Mouse (Mus musculus): ENCODE data around the gene Gm37240. TPM values are rescaled to one million over a fixed set of nuclear protein-coding genes. Genes with fewer than 3 reads are reported as not detected.

The Gm37240 gene
- polyA plus RNA-seq, 1 experiment from 2014 or later: 12.7 TPM

- no peaks in the 10 kb centered on the region for H3K4me1 ChIP-seq (replicated peaks)
- no peaks in the 10 kb centered on the region for H3K36me3 ChIP-seq
- ATAC-seq (replicated peaks; ENCODE audit: insufficient number of reproducible peaks, insufficient read depth, low FRiP score, low read depth): no peak
- H3K4me2 ChIP-seq: no peak overlapping the region
- H3K9me3 ChIP-seq (replicated peaks): no peaks in the 10 kb centered on the region
- H3K27ac ChIP-seq: no peak overlapping the region
- H3K27me3 ChIP-seq: no peaks in the 10 kb centered on the region
- no peak overlapping the region for H3K9ac ChIP-seq
- 43% methylated on average over 2 of the region's 2 CpGs for WGBS
- no peak overlapping the region for H3K4me3 ChIP-seq
Observed at GRCm38 (mm10) chr3:85543652-85544051, 343.7 kb downstream of the Gm37240 start.

GRCm38 (mm10) chr3:85542765-85543164, 344.6 kb downstream of the Gm37240 start:
- WGBS: 63% methylated on average over 3 of the region's 3 CpGs
- Histone ChIP-seq H3K4me1 (replicated peaks) (no peaks in the 10 kb centered on the region), H3K9ac (no peak overlapping the region), H3K27me3 (no peaks in the 10 kb centered on the region), H3K4me2 (no peak overlapping the region), H3K27ac (no peak overlapping the region), H3K36me3 (no peaks in the 10 kb centered on the region), H3K4me3 (no peak overlapping the region), H3K9me3 (replicated peaks) (no peaks in the 10 kb centered on the region)
- ATAC-seq (replicated peaks; ENCODE audit: insufficient number of reproducible peaks, insufficient read depth, low FRiP score, low read depth): no peak

GRCm38 (mm10) chr3:85535621-85536520, 351.4 kb downstream of the Gm37240 start:
- Histone ChIP-seq H3K4me1 (replicated peaks) (no peaks in the 10 kb centered on the region), H3K27me3 (no peaks in the 10 kb centered on the region), H3K9ac (no peak overlapping the region), H3K9me3 (replicated peaks) (no peaks in the 10 kb centered on the region), H3K27ac (no peak overlapping the region), H3K4me2 (no peak overlapping the region), H3K36me3 (no peaks in the 10 kb centered on the region), H3K4me3 (no peak overlapping the region)
- no peak for ATAC-seq (replicated peaks; ENCODE audit: insufficient number of reproducible peaks, insufficient read depth, low FRiP score, low read depth)
- 78% methylated on average over 11 of the region's 11 CpGs for WGBS

- ATAC-seq (replicated peaks; ENCODE audit: insufficient number of reproducible peaks, insufficient read depth, low FRiP score, low read depth): no peak
- Histone ChIP-seq H3K27ac (no peak overlapping the region), H3K4me3 (no peak overlapping the region)
Observed at GRCm38 (mm10) chr3:85535042-85535441, 352.3 kb downstream of the Gm37240 start.

GRCm38 (mm10) chr3:85532376-85532775, 354.9 kb downstream of the Gm37240 start:
- Histone ChIP-seq H3K9me3 (replicated peaks) (no peaks in the 10 kb centered on the region), H3K4me2 (no peak overlapping the region), H3K4me1 (replicated peaks) (no peaks in the 10 kb centered on the region), H3K36me3 (no peaks in the 10 kb centered on the region), H3K27me3 (no peaks in the 10 kb centered on the region), H3K9ac (no peak overlapping the region), H3K4me3 (no peak overlapping the region), H3K27ac (no peak overlapping the region)
- ATAC-seq (replicated peaks; ENCODE audit: insufficient number of reproducible peaks, insufficient read depth, low FRiP score, low read depth): no peak
- 77% methylated on average over 3 of the region's 3 CpGs for WGBS

More at GRCm38 (mm10) chr3:85535042-85535441, 352.3 kb downstream of the Gm37240 start:
- Histone ChIP-seq H3K4me2 (no peak overlapping the region), H3K9ac (no peak overlapping the region), H3K4me1 (replicated peaks) (no peaks in the 10 kb centered on the region), H3K36me3 (no peaks in the 10 kb centered on the region), H3K27me3 (no peaks in the 10 kb centered on the region), H3K9me3 (replicated peaks) (no peaks in the 10 kb centered on the region)
- WGBS: 74% methylated on average over 3 of the region's 3 CpGs

GRCm38 (mm10) chr3:85530601-85531161, 356.6 kb downstream of the Gm37240 start:
- no peak overlapping the region for H3K4me2 ChIP-seq
- no peaks in the 10 kb centered on the region for H3K36me3 ChIP-seq
- ATAC-seq (replicated peaks; ENCODE audit: insufficient number of reproducible peaks, insufficient read depth, low FRiP score, low read depth): no peak
- H3K27me3 ChIP-seq: no peaks in the 10 kb centered on the region
- H3K27ac ChIP-seq: no peak overlapping the region
- no peaks in the 10 kb centered on the region for H3K4me1 ChIP-seq (replicated peaks)
- no peak overlapping the region for H3K9ac ChIP-seq
- no peaks in the 10 kb centered on the region for H3K9me3 ChIP-seq (replicated peaks)
- 75% methylated on average over 8 of the region's 8 CpGs for WGBS
- no peak overlapping the region for H3K4me3 ChIP-seq

- Histone ChIP-seq H3K27ac (no peak overlapping the region), H3K36me3 (no peaks in the 10 kb centered on the region), H3K4me2 (no peak overlapping the region), H3K4me3 (no peak overlapping the region), H3K9ac (no peak overlapping the region), H3K4me1 (replicated peaks) (peaks cover 20% of the 10 kb centered on the region), H3K9me3 (replicated peaks) (no peaks in the 10 kb centered on the region; the same call in 1 of the 2 replicates), H3K27me3 (no peaks in the 10 kb centered on the region)
- ATAC-seq (replicated peaks; ENCODE audit: insufficient number of reproducible peaks, insufficient read depth, low FRiP score, low read depth): no peak
- 61% methylated on average over 1 of the region's 1 CpGs for WGBS
Observed at GRCm38 (mm10) chr3:85521311-85521907, 365.9 kb downstream of the Gm37240 start.

GRCm38 (mm10) chr3:85518668-85519067, 368.6 kb downstream of the Gm37240 start:
- Histone ChIP-seq H3K4me3 (no peak overlapping the region), H3K27me3 (no peaks in the 10 kb centered on the region), H3K36me3 (no peaks in the 10 kb centered on the region), H3K9me3 (replicated peaks) (no peaks in the 10 kb centered on the region), H3K9ac (no peak overlapping the region), H3K27ac (peak overlapping the region; percentile 89), H3K4me2 (no peak overlapping the region), H3K4me1 (replicated peaks) (peaks cover 33% of the 10 kb centered on the region)
- peak; percentile 74 for ATAC-seq (replicated peaks; ENCODE audit: insufficient number of reproducible peaks, insufficient read depth, low FRiP score, low read depth)
- 44% methylated on average over 8 of the region's 8 CpGs for WGBS

- Histone ChIP-seq H3K4me1 (replicated peaks) (peaks cover 33% of the 10 kb centered on the region), H3K36me3 (no peaks in the 10 kb centered on the region), H3K4me3 (no peak overlapping the region), H3K9me3 (replicated peaks) (no peaks in the 10 kb centered on the region), H3K27ac (peak overlapping the region; percentile 89), H3K9ac (no peak overlapping the region), H3K27me3 (no peaks in the 10 kb centered on the region), H3K4me2 (no peak overlapping the region)
- 53% methylated on average over 1 of the region's 1 CpGs for WGBS
- peak; percentile 86 for ATAC-seq (replicated peaks; ENCODE audit: insufficient number of reproducible peaks, insufficient read depth, low FRiP score, low read depth)
Observed at GRCm38 (mm10) chr3:85518072-85518471, 369.2 kb downstream of the Gm37240 start.

GRCm38 (mm10) chr3:85516739-85517396, 370.4 kb downstream of the Gm37240 start:
- H3K9ac ChIP-seq: no peak overlapping the region
- peaks cover 33% of the 10 kb centered on the region for H3K4me1 ChIP-seq (replicated peaks)
- ATAC-seq (replicated peaks; ENCODE audit: insufficient number of reproducible peaks, insufficient read depth, low FRiP score, low read depth): no peak
- H3K27ac ChIP-seq: peak overlapping the region; percentile 89; the same call in 1 of the 2 replicates
- H3K4me2 ChIP-seq: no peak overlapping the region
- H3K4me3 ChIP-seq: no peak overlapping the region
- no peaks in the 10 kb centered on the region for H3K27me3 ChIP-seq
- WGBS: 75% methylated on average over 11 of the region's 11 CpGs
- no peaks in the 10 kb centered on the region for H3K36me3 ChIP-seq
- H3K9me3 ChIP-seq (replicated peaks): no peaks in the 10 kb centered on the region

- H3K9me3 ChIP-seq (replicated peaks): no peaks in the 10 kb centered on the region
- H3K4me2 ChIP-seq: no peak overlapping the region
- no peak overlapping the region for H3K4me3 ChIP-seq
- H3K36me3 ChIP-seq: no peaks in the 10 kb centered on the region
- H3K4me1 ChIP-seq (replicated peaks): peaks cover 33% of the 10 kb centered on the region
- H3K27me3 ChIP-seq: no peaks in the 10 kb centered on the region
- H3K27ac ChIP-seq: 0 out of 2 replicates have a peak overlapping the region, but pooled peaks have one; percentile 23
- 36% methylated on average over 11 of the region's 11 CpGs for WGBS
- ATAC-seq (replicated peaks; ENCODE audit: insufficient number of reproducible peaks, insufficient read depth, low FRiP score, low read depth): no peak
- no peak overlapping the region for H3K9ac ChIP-seq
Observed at GRCm38 (mm10) chr3:85514700-85515099, 372.6 kb downstream of the Gm37240 start.

Data from heart, embryonic 15.5 days (tissue).